Mouse (Mus musculus) liver, embryonic 18 days (tissue): Measurements from ENCODE around the gene Tuba8. TPM values are rescaled to one million over a fixed set of nuclear protein-coding genes. Genes with fewer than 3 reads are reported as not detected.

Experiments
- polyA plus RNA-seq: library from polyadenylated mRNA; depleted of rRNA; stranded (reverse); fragments of >200 nt; gene quantifications from 2 replicates; pipeline ENCODE4 v1.2.3, GENCODE M21; 2012; rRNA removed

Tuba8 gene
- polyA plus RNA-seq, result 1.3 and 1.7 TPM in 2 replicates

DNA sequence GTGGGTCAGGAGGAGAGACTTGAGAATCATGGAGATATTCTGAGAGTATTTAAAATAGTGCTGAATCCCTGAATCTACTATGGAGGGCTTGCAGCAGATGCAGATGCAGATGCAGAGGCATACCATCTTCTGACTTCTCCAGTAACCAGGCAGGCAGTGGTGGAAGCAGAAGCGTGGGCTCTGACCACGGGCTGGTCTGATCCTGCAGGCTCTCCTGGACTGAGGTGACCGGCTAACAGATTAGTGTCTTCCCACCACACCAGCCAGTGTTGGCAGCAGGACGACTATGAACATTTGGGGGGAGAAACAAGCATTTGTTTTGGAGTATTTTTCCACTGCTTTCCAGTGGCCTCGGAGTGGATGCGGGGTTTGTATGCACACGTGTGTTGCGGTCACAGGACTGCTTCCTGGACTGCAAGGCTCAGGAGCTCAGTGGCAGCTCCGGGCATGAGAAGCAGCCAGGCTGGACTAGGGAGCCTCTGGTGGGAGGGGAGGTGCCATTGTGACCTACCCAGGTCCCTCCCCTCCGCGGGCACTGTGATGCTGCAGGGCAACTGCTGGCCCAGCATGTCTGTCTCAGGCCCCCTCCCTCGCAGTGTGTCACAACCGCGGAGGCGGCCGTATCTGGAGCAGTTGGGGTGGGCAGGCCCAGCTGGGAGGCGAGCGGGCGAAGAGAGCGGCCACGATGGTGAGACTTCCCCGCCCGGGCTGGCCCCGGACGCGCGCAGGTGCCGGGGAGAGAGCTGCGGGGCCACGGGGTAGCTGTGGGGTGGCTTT is at the start of gene Tuba8:
Gene Tuba8 (plus strand): TSS at position 548 of the 777 bp plus-strand sequence.

DNA sequence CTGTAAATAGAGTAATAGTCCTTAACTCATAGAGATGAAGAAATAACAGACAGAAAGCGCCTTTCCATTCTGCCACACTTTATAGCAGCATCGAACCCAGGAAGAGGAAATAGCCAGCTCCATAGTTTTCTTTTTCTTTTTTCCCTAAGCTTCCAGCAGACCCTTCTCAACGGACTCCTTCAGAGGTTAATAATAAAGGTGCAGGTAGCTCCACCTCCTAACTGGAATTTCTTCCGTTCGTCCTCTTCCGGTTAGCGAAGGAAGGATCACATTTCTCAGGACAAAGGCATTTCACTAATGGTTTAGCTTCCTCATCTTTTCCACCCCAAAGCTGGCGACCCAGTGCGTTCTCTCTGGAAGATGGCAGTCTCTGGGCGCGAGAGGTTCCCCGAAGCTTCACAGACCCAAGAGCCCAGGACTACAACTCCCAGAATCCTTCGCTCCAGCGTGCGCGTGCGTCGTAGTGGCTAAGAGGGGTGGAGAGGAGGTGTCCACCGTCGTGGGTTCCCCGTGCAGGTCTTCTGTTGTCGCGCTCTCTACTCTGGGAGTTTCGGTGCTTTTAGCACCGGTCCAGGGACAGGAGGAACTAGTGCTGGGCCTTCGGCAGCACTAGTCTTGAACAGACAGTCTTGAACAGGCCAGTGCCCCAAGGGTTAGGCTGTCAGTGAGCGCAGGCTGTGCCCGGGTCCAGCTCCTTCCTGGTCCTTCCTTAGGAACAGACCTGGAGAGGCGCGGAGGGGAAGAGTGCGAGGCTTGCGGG is 26.9 kb upstream of the Tuba8 start, which contains the start of gene Pex26:
Gene Pex26 (plus strand): TSS at position 254 of the 760 bp plus-strand sequence.

DNA sequence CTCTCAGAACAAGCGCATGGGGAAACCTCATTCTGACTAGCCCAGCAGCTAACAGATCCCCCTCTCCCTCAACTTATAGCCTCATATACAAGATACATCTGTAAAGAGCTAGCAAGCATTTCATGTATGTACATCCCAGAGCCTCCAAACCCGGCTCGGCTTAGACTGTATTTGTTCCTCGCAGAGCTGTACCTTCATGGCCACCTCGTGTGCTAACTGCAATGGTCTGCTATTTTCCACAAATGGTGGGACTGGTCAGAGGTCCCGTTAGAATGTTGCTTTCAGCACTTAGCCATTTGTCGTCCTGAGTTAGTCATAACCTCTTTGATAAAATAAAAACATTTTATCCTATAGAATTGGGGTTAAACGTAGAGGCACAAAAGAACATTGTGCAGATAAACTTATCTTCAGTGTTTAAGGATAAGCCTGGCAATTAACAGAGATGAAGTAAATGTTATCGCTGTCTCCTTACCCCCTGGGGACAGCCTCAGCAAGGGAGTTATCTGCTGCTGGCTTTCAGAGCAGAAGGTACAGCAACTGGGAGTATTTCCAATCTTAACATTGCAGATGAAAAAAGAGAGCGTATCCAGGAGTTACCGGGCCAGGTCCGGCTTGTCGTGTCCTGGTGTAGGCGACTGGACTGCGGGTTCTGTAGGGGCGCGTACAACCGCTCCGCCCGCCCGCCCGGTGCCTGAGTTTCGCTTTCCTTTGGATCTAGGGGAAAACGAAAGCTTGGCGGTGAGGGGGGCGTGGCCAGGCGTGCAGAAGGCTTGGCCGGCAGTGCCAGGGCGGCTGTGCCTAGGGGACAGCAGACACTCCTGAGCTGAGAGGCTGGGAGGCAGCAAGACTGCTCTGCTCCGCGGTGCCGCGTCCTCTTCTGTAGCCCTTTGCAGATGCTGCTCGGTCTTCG is 34.9 kb downstream of the Tuba8 start, which contains the start of gene Usp18:
Gene Usp18 (plus strand): TSS at position 780 of the 910 bp plus-strand sequence.

Other genes with a start within 250 kb of the Tuba8 start
- 3.9 and 5.3 TPM in 2 replicates for gene Mical3, start 79.7 kb upstream of the Tuba8 start, polyA plus RNA-seq
- gene Pex26, start 27.0 kb upstream of the Tuba8 start, polyA plus RNA-seq, result 8.3 and 12.4 TPM in 2 replicates
- 24.0 and 29.4 TPM in 2 replicates for gene Usp18, start 35.2 kb downstream of the Tuba8 start, polyA plus RNA-seq
- 45.2 and 50.8 TPM in 2 replicates for gene Slc6a13, start 89.5 kb downstream of the Tuba8 start, polyA plus RNA-seq
- 10.1 and 10.9 TPM in 2 replicates for gene Slc6a12, start 132.4 kb downstream of the Tuba8 start, polyA plus RNA-seq